Comparison of ENCODE assay signal across 13 mouse cellular contexts in the genomic region with DNA sequence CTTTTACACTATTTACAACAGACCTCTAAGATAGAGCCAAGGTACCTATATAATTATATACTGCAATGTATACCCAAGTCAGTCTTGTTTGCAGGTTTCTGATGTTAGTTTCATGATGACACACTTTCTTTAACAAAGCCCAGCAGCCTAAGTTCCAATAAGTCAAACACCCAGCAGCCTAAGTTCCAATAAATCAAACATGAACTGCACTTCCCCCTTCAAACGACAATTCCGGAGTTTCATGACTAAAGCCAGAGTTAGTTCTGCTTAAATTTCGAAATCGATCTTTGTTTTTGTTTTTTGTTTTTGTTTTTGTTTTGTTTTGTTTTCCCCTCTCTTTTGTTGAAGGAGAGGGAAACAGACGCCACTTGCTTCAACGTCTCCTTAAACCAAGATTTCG. TPM values are rescaled to one million over a fixed set of nuclear protein-coding genes. Genes with fewer than 3 reads are reported as not detected.
DNase-seq lines count a peak whose midpoint lies in the region; ATAC-seq and TF ChIP-seq lines count a peak whose summit lies in the region.
"Had no signal": no experiment of that assay in that cellular context is flagged by ENCODE, and none has a peak within 500 bp of the region (broad histone marks: within the 10 kb centered on the region; RNA-seq: fewer than 3 reads in every experiment).

No protein-coding gene starts in this region.

- no peak overlapping the region for H3K4me2 ChIP-seq in heart, embryonic 14.5 days (ENCODE audit: low read length)

- peak overlapping the region; percentile 48 to 71; a peak in 3 of 4 replicates for H3K27ac ChIP-seq in heart, embryonic 14.5 days (replicated peaks in 1 of 2; ENCODE audit: control insufficient read depth in 1 of 2, insufficient read depth in 1 of 2, low read depth in 2 of 2, low read length in 2 of 2)
- peak overlapping the region; percentile 81 for H3K27ac ChIP-seq in cortical plate, adult 2 months (ENCODE audit: insufficient read depth, low read length)
- H3K27ac ChIP-seq in macrophage, result no peak overlapping the region
- H3K27ac ChIP-seq: forebrain, embryonic 10.5 days; hindbrain, embryonic 15.5 days; layer of hippocampus, adult 2 months had no signal

- H3K27me3 ChIP-seq in heart, embryonic 14.5 days (ENCODE audit: control insufficient read depth, insufficient read depth, low read length), result no peaks in the 10 kb centered on the region

- no peak for TF ChIP-seq CTCF in lung, adult 2 months (IDR thresholded peaks at IDR 0.05; ENCODE audit: insufficient read depth, low read length)
- no peak for TF ChIP-seq CTCF in cortical plate, adult 2 months (IDR thresholded peaks at IDR 0.05; ENCODE audit: extremely low read depth, insufficient read depth, low read length)

- TF ChIP-seq POLR2A in lung, adult 2 months (IDR thresholded peaks at IDR 0.05; ENCODE audit: borderline replicate concordance, extremely low read depth, low read depth, low read length), result no peak
- no peak for TF ChIP-seq POLR2A in cortical plate, adult 2 months (IDR thresholded peaks at IDR 0.05; ENCODE audit: extremely low read depth, insufficient read depth, low read length)

- H3K4me1 ChIP-seq in heart, embryonic 14.5 days (ENCODE audit: control insufficient read depth in 2 of 2, insufficient read depth in 2 of 2, low read length in 2 of 2), result peaks cover 2 to 8% of the 10 kb centered on the region in 2 experiments; a peak in 3 of 4 replicates
- peaks cover 27% of the 10 kb centered on the region for H3K4me1 ChIP-seq in lung, adult 2 months (ENCODE audit: control insufficient read depth, insufficient read depth, low read length)
- H3K4me1 ChIP-seq in cortical plate, adult 2 months (ENCODE audit: control insufficient read depth, insufficient read depth, low read length), result no peaks in the 10 kb centered on the region
- H3K4me1 ChIP-seq: hindbrain, embryonic 15.5 days had no signal

- intact Hi-C loops in heart, postnatal 36 days (cut with DNase I), result no loop called here

- H3K9ac ChIP-seq in heart, embryonic 14.5 days (ENCODE audit: low read length), result no peak overlapping the region
- H3K9ac ChIP-seq: hindbrain, embryonic 15.5 days had no signal

- no peak for ATAC-seq in heart, embryonic 14.5 days (ENCODE audit: insufficient number of reproducible peaks, insufficient read depth, low FRiP score, low read depth)

- H3K9me3 ChIP-seq in heart, embryonic 14.5 days (ENCODE audit: control insufficient read depth, low read length), result no peaks in the 10 kb centered on the region
- H3K9me3 ChIP-seq: forebrain, embryonic 10.5 days; hindbrain, embryonic 15.5 days had no signal

- WGBS in heart, embryonic 14.5 days, result 61% methylated on average over 7 of the region's 7 CpGs
- WGBS in lung, adult 2 months, result 34% methylated on average over 7 of the region's 7 CpGs
- WGBS in macrophage (ENCODE audit: missing documents), result 10% methylated on average over 7 of the region's 7 CpGs

- no peaks in the 10 kb centered on the region for H3K36me3 ChIP-seq in heart, embryonic 14.5 days (ENCODE audit: control insufficient read depth, insufficient read depth, low read length)
- H3K36me3 ChIP-seq in macrophage (ENCODE audit: inconsistent target), result no peaks in the 10 kb centered on the region
- H3K36me3 ChIP-seq: forebrain, embryonic 10.5 days; hindbrain, embryonic 15.5 days had no signal

- H3K4me3 ChIP-seq in heart, embryonic 14.5 days (ENCODE audit: control insufficient read depth in 1 of 2, insufficient read depth in 1 of 2, low read depth in 1 of 2, low read length in 2 of 2), result no peak overlapping the region
- H3K4me3 ChIP-seq in lung, adult 2 months (replicated peaks; ENCODE audit: extremely low read depth, low read depth, low read length), result peak overlapping the region; percentile 19
- no peak overlapping the region for H3K4me3 ChIP-seq in cortical plate, adult 2 months (ENCODE audit: insufficient read depth, low read length)
- peak overlapping the region; percentile 5; the same call in 1 of the 2 replicates for H3K4me3 ChIP-seq in macrophage (ENCODE audit: inconsistent target)
- H3K4me3 ChIP-seq: forebrain, embryonic 10.5 days; hindbrain, embryonic 15.5 days; layer of hippocampus, adult 2 months had no signal

- DNase-seq in heart, postnatal 36 days, result no peak
- DNase-seq in lung, adult 2 months, result no peak
- DNase-seq in lung, adult 18-20 months, result no peak
- DNase-seq in right cerebral cortex, postnatal 25 days, result no peak
- DNase-seq: cerebellum, adult 9-10 months; spleen, adult 18-20 months; thymus, postnatal 14 days had no signal

- no peaks in the 10 kb centered on the region for H3K79me2 ChIP-seq in macrophage (ENCODE audit: inconsistent target)

RNA-seq across cellular contexts. Expression of a gene that starts 47.1 kb away (rescaled TPM):
- 35.1 and 35.9 TPM in 2 replicates for polyA plus RNA-seq in heart, embryonic 14.5 days (2014; fragmentation: Nextera tagmentation; extraction: Ambion mirVana)
- total RNA-seq in heart, postnatal 36 days (2021), result 10 to 100 TPM; 12.9 to 13.1 TPM
- polyA plus RNA-seq in lung, adult 2 months (2012; rRNA removed), result 48.8 and 72.0 TPM in 2 replicates
- 4.6 and 6.3 TPM in 2 replicates for polyA plus RNA-seq in cortical plate, adult 2 months (2012; rRNA removed)
- total RNA-seq in macrophage (2018; cell fraction: chromatin; rRNA removed), result 1 to 10 TPM in 2 of 26 experiments, under 1 TPM in 13, not detected in 11; 0.03 to 2.5 (median 0.07) TPM
- under 1 TPM in 6 of 26 experiments, not detected in 20; under 0.01 to 0.23 (median under 0.01) TPM for total RNA-seq in macrophage (2018; cell fraction: cytosol; rRNA removed)
- under 1 TPM in 13 of 26 experiments, not detected in 13; under 0.01 to 0.34 (median 0.12) TPM for total RNA-seq in macrophage (2018; cell fraction: nucleus; rRNA removed)
- not detected in 3 replicates for polyA plus RNA-seq in macrophage (2018)

Comparison
In these comparisons a context has a peak if more than half of its experiments do, and no peak if none do; other contexts are left out.
1. H3K4me3 ChIP-seq: peak in lung, adult 2 months (single experiment) and macrophage (single experiment); none in heart, embryonic 14.5 days (0 of 2) and cortical plate, adult 2 months (single experiment).